Mouse (Mus musculus) heart, embryonic 15.5 days (tissue): Measurements from ENCODE around the gene Pptc7. TPM values are rescaled to one million over a fixed set of nuclear protein-coding genes. Genes with fewer than 3 reads are reported as not detected.

Source experiments
- ATAC-seq: fragments of 200-750 bp; cut with Nextera tagmentation; replicated peaks from 2 replicates; pipeline ENCODE4 v1.8.0; 2017; ENCODE audit warnings: low read depth, moderate TSS enrichment; ENCODE audit not compliant: insufficient number of reproducible peaks, insufficient read depth, low FRiP score
- H3K27ac ChIP-seq: fragments of 300-500 bp; sonication (generic); 2 replicates; pipeline ENCODE4 v1.5.1; 2015; ENCODE audit warnings: mild to moderate bottlenecking, inconsistent platforms
- H3K27me3 ChIP-seq: fragments of 300-500 bp; sonication (generic); 2 replicates; pipeline ENCODE4 v1.6.1; 2015; ENCODE audit warnings: inconsistent platforms
- H3K36me3 ChIP-seq: fragments of 300-500 bp; sonication (generic); 2 replicates; pipeline ENCODE4 v1.6.1; 2015; ENCODE audit warnings: mild to moderate bottlenecking, inconsistent platforms
- H3K4me1 ChIP-seq: fragments of 300-500 bp; sonication (generic); replicated peaks from 2 replicates; pipeline ENCODE4 v1.6.1; 2015; ENCODE audit warnings: inconsistent platforms
- H3K4me2 ChIP-seq: fragments of 300-500 bp; sonication (generic); 2 replicates; pipeline ENCODE4 v1.6.1; 2015; ENCODE audit warnings: inconsistent platforms, mild to moderate bottlenecking, moderate library complexity
- H3K4me3 ChIP-seq: fragments of 300-500 bp; sonication (generic); 2 replicates; pipeline ENCODE4 v1.5.1; 2015; ENCODE audit warnings: mild to moderate bottlenecking, inconsistent platforms
- H3K9ac ChIP-seq: fragments of 300-500 bp; sonication (generic); 2 replicates; pipeline ENCODE4 v1.6.1; 2015; ENCODE audit warnings: mild to moderate bottlenecking, inconsistent platforms
- H3K9me3 ChIP-seq: fragments of 300-500 bp; sonication (generic); replicated peaks from 2 replicates; pipeline ENCODE4 v1.6.1; 2016; ENCODE audit warnings: inconsistent platforms
- WGBS: fragments of 180-500 bp; shearing (Covaris S2); methylation state at CpG from one replicate; pipeline ENCODE4 v1.1.7; 2015; ENCODE audit warnings: mixed read lengths; 5-methylcytosine and 5-hydroxymethylcytosine counted together
- polyA plus RNA-seq: library from polyadenylated mRNA; unstranded; fragments of >200 nt; fragmentation: Nextera tagmentation; extraction: Ambion mirVana; gene quantifications from 2 replicates; pipeline ENCODE4 v1.2.1, GENCODE M21; 2015

Gene Pptc7
- polyA plus RNA-seq, 1 experiment from 2014 or later = 11.9 TPM

- Histone ChIP-seq H3K27ac (no peak overlapping the region), H3K27me3 (no peaks in the 10 kb centered on the region), H3K9ac (no peak overlapping the region), H3K4me2 (no peak overlapping the region), H3K9me3 (no peaks in the 10 kb centered on the region), H3K36me3 (no peaks in the 10 kb centered on the region), H3K4me3 (no peak overlapping the region), H3K4me1 (peaks cover 4% of the 10 kb centered on the region; the same call in 1 of the 2 replicates)
- 55% methylated on average over 1 of the region's 1 CpGs for whole genome bisulfite sequencing
- ATAC-seq = no peak
Measured at GRCm38 (mm10) chr5:122342874-122343273, 58.7 kb downstream of the Pptc7 start.

- 53% methylated on average over 7 of the region's 7 CpGs for WGBS
Measured at GRCm38 (mm10) chr5:122343768-122344167, 59.6 kb downstream of the Pptc7 start.

GRCm38 (mm10) chr5:122344260-122344659, 60.1 kb downstream of the Pptc7 start:
- peaks cover 4% of the 10 kb centered on the region; the same call in 1 of the 2 replicates for H3K4me1 ChIP-seq
- no peak overlapping the region for H3K9ac ChIP-seq
- no peak overlapping the region for H3K4me3 ChIP-seq
- no peaks in the 10 kb centered on the region for H3K9me3 ChIP-seq
- H3K27ac ChIP-seq = no peak overlapping the region
- WGBS = 8% methylated on average over 5 of the region's 5 CpGs
- H3K36me3 ChIP-seq = no peaks in the 10 kb centered on the region
- no peak overlapping the region for H3K4me2 ChIP-seq
- no peaks in the 10 kb centered on the region for H3K27me3 ChIP-seq
- no peak for ATAC-seq

More at GRCm38 (mm10) chr5:122343768-122344167, 59.6 kb downstream of the Pptc7 start:
- ATAC-seq = no peak
- Histone ChIP-seq H3K27me3 (no peaks in the 10 kb centered on the region), H3K4me2 (no peak overlapping the region), H3K4me3 (no peak overlapping the region), H3K27ac (no peak overlapping the region), H3K9me3 (no peaks in the 10 kb centered on the region), H3K36me3 (no peaks in the 10 kb centered on the region), H3K4me1 (peaks cover 4% of the 10 kb centered on the region; the same call in 1 of the 2 replicates), H3K9ac (no peak overlapping the region)

GRCm38 (mm10) chr5:122345777-122346176, 61.6 kb downstream of the Pptc7 start:
- 78% methylated on average over 4 of the region's 4 CpGs for WGBS

GRCm38 (mm10) chr5:122353807-122354491, 69.8 kb downstream of the Pptc7 start, which contains the start of the genes Rad9b and Vps29:
Rad9b (minus strand) TSS chr5:122354233.
Vps29 (plus strand) TSS chr5:122354369.
- ATAC-seq = peak; percentile 92
- Histone ChIP-seq H3K4me2 (peak within 1 kb of the TSS; percentile 84), H3K4me1 (peaks cover 11% of the 10 kb centered on the region), H3K9ac (peak within 1 kb of the TSS; percentile 84), H3K9me3 (no peaks in the 10 kb centered on the region), H3K27ac (peak within 1 kb of the TSS; percentile 79), H3K27me3 (no peaks in the 10 kb centered on the region), H3K4me3 (peak within 1 kb of the TSS; percentile 70), H3K36me3 (peaks cover 4% of the 10 kb centered on the region)
- 2% methylated on average over 51 of the region's 51 CpGs for WGBS

More at GRCm38 (mm10) chr5:122345777-122346176, 61.6 kb downstream of the Pptc7 start:
- no peak overlapping the region for H3K4me3 ChIP-seq
- H3K36me3 ChIP-seq = no peaks in the 10 kb centered on the region
- H3K9me3 ChIP-seq = no peaks in the 10 kb centered on the region
- no peak overlapping the region for H3K9ac ChIP-seq
- H3K4me2 ChIP-seq = no peak overlapping the region
- H3K27me3 ChIP-seq = no peaks in the 10 kb centered on the region
- H3K4me1 ChIP-seq = peaks cover 4% of the 10 kb centered on the region; the same call in 1 of the 2 replicates
- ATAC-seq = no peak
- no peak overlapping the region for H3K27ac ChIP-seq

- H3K27me3 ChIP-seq = no peaks in the 10 kb centered on the region
- H3K27ac ChIP-seq = peak overlapping the region; percentile 79
- H3K4me3 ChIP-seq = peak overlapping the region; percentile 70
- peaks cover 4% of the 10 kb centered on the region for H3K36me3 ChIP-seq
- H3K4me2 ChIP-seq = peak overlapping the region; percentile 73
- peak overlapping the region; percentile 84 for H3K9ac ChIP-seq
- peak; percentile 78 for ATAC-seq
- H3K4me1 ChIP-seq = peaks cover 11% of the 10 kb centered on the region
- under 1% methylated on average over 50 of the region's 57 CpGs for WGBS
- H3K9me3 ChIP-seq = no peaks in the 10 kb centered on the region
Measured at GRCm38 (mm10) chr5:122354492-122355067, 70.4 kb downstream of the Pptc7 start.

GRCm38 (mm10) chr5:122371591-122372191, 87.5 kb downstream of the Pptc7 start, which contains the start of gene Gpn3:
Gpn3 (plus strand) TSS chr5:122371876.
- Histone ChIP-seq H3K4me2 (peak within 1 kb of the TSS; percentile 84), H3K27ac (peak within 1 kb of the TSS; percentile 98), H3K36me3 (peaks cover 30% of the 10 kb centered on the region), H3K4me1 (peaks cover 10% of the 10 kb centered on the region), H3K4me3 (peak within 1 kb of the TSS; percentile 85), H3K9me3 (no peaks in the 10 kb centered on the region), H3K9ac (peak within 1 kb of the TSS; percentile 87), H3K27me3 (no peaks in the 10 kb centered on the region)
- WGBS = 1% methylated on average over 34 of the region's 46 CpGs
- peak; percentile 61 for ATAC-seq

- Histone ChIP-seq H3K27me3 (no peaks in the 10 kb centered on the region), H3K4me1 (peaks cover 14% of the 10 kb centered on the region), H3K36me3 (peaks cover 25% of the 10 kb centered on the region), H3K27ac (peak within 1 kb of the TSS; percentile 98), H3K9ac (peak within 1 kb of the TSS; percentile 87), H3K4me3 (peak within 1 kb of the TSS; percentile 85), H3K4me2 (peak within 1 kb of the TSS; percentile 84), H3K9me3 (no peaks in the 10 kb centered on the region)
- peak; percentile 94 for ATAC-seq
- under 1% methylated on average over 53 of the region's 53 CpGs for WGBS
Measured at GRCm38 (mm10) chr5:122372192-122372769, 88.1 kb downstream of the Pptc7 start, which contains the start of gene Fam216a. Fam216a (minus strand) TSS chr5:122372364.

GRCm38 (mm10) chr5:122372878-122373277, 88.7 kb downstream of the Pptc7 start:
- H3K9me3 ChIP-seq = no peaks in the 10 kb centered on the region
- ATAC-seq = no peak
- peak overlapping the region; percentile 87 for H3K9ac ChIP-seq
- WGBS = 4% methylated on average over 5 of the region's 5 CpGs
- H3K4me2 ChIP-seq = peak overlapping the region; percentile 84
- peaks cover 19% of the 10 kb centered on the region for H3K36me3 ChIP-seq
- peaks cover 14% of the 10 kb centered on the region for H3K4me1 ChIP-seq
- peak overlapping the region; percentile 98 for H3K27ac ChIP-seq
- H3K27me3 ChIP-seq = no peaks in the 10 kb centered on the region
- H3K4me3 ChIP-seq = peak overlapping the region; percentile 85
